Mouse (Mus musculus): ENCODE results near the gene Rpl28. TPM values are rescaled to one million over a fixed set of nuclear protein-coding genes. Genes with fewer than 3 reads are reported as not detected.
"Not testable (repeated sequence)": the region's sequence is repeated elsewhere in the genome, so short reads cannot be mapped to it uniquely, and the experiment has no call there.

Gene Rpl28
- polyA plus RNA-seq, 1 experiment from 2014 or later, result 162 TPM

DNA sequence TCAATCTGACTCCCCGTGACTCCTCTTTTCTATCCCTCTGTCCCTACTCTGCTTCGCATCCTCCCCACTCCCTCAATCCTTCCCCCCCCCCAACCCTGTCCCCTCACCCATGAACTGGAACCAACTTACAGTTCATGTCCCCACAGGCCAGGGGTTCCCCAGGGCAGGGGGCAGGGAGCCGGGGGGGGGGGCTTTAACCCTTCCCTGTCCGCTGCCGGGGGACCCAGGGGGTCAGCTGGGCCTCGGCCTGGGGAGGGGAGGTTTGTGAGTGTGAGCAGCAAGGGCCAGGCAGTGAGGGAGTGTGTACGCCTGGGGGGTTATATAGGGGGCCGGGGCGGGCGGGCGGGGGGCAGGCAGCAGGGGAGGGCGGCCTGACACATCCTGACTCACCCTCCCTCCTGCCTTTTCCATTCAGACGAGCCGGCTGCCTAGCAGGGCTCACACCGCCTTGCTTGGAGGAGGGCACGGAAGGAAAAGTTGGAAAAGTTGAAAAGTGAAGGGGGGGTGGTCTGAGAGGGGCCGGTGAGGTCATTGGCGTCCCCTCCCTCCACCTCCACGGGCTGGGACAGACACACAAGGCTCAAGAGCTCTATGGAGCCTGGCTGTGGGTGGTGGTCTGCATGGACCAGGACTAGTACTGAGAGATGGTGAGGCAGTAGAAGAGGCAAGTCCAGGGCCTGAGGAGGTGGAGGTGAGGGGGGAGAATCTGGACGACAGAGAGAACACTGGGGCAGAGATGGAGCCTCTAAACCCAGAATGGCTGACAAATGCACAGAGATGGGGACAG, 14.6 kb upstream of the Rpl28 start:
- Histone ChIP-seq H3K36me3 (ENCODE audit: control insufficient read depth, insufficient read depth) (no peaks in the 10 kb centered on the region), H3K4me1 (ENCODE audit: control insufficient read depth, low read depth, low read length) (peaks cover 4% of the 10 kb centered on the region), H3K9me3 (replicated peaks; ENCODE audit: control insufficient read depth, low read length) (no peaks in the 10 kb centered on the region), H3K4me2 (ENCODE audit: low read depth, low read length) (no peak overlapping the region), H3K4me3 (ENCODE audit: low read depth, low read length) (no peak overlapping the region), H3K9ac (ENCODE audit: low read depth, low read length) (no peak overlapping the region), H3K27me3 (ENCODE audit: control insufficient read depth, insufficient read depth, low read depth, low read length) (peaks cover 75% of the 10 kb centered on the region), H3K27ac (ENCODE audit: low read length) (no peak overlapping the region)
- no peak for ATAC-seq (ENCODE audit: low read depth)
- 11% methylated on average over 20 of the region's 20 CpGs for WGBS (ENCODE audit: insufficient replicate concordance)

DNA sequence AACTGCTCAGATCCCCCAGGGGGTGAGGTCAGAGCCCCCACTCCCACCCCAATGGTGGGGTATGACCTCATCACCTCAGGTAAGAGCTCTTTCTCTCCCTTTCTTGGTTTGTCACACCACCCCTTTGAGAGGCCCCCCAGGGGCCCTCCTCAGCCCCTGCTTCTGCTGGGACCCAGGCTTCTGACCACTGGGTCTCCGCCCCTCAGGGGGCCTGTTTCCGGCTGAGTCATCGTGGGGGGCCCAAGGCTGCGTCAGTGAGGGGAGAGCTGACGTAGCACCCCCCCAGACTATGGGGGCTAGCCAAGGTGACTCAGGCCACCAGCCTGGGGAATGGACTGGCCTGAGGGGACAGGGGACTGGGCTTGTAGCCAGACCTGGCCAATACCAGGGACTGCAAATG, 12.8 kb upstream of the Rpl28 start:
- H3K27ac ChIP-seq (ENCODE audit: low read length), result no peak overlapping the region
- H3K9ac ChIP-seq (ENCODE audit: low read depth, low read length), result no peak overlapping the region
- peaks cover 64% of the 10 kb centered on the region for H3K27me3 ChIP-seq (ENCODE audit: control insufficient read depth, insufficient read depth, low read depth, low read length)
- peaks cover 14% of the 10 kb centered on the region for H3K4me1 ChIP-seq (ENCODE audit: control insufficient read depth, low read depth, low read length)
- ATAC-seq (ENCODE audit: low read depth), result no peak
- H3K9me3 ChIP-seq (replicated peaks; ENCODE audit: control insufficient read depth, low read length), result no peaks in the 10 kb centered on the region
- no peaks in the 10 kb centered on the region; the same call in 1 of the 2 replicates for H3K36me3 ChIP-seq (ENCODE audit: control insufficient read depth, insufficient read depth)
- H3K4me3 ChIP-seq (ENCODE audit: low read depth, low read length), result no peak overlapping the region
- 7% methylated on average over 5 of the region's 5 CpGs for WGBS (ENCODE audit: insufficient replicate concordance)
- no peak overlapping the region for H3K4me2 ChIP-seq (ENCODE audit: low read depth, low read length)

DNA sequence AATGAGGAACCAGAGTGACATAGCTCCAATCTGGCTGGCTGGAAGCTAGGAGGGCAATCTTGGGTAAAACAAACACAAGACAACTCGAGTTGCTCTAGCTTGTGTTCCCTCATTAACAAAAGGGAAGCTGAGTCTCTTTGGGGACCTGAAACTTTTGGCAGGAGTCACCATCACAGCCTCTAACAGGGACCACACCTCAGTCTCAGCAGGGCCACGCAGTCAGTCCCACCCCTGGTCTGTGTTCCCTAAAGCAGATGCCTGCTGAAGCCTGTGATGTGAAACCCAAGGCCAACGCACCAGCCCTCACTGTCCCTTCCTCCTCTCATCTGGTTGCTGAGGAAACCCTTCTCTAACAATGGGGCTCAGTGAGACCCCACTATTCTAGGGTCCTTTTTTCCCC, 10.5 kb upstream of the Rpl28 start:
- Histone ChIP-seq H3K4me1 (ENCODE audit: control insufficient read depth, low read depth, low read length) (peaks cover 14% of the 10 kb centered on the region), H3K36me3 (ENCODE audit: control insufficient read depth, insufficient read depth) (no peaks in the 10 kb centered on the region; the same call in 1 of the 2 replicates), H3K4me3 (ENCODE audit: low read depth, low read length) (no peak overlapping the region), H3K9me3 (replicated peaks; ENCODE audit: control insufficient read depth, low read length) (no peaks in the 10 kb centered on the region), H3K27ac (ENCODE audit: low read length) (no peak overlapping the region), H3K4me2 (ENCODE audit: low read depth, low read length) (no peak overlapping the region), H3K9ac (ENCODE audit: low read depth, low read length) (no peak overlapping the region), H3K27me3 (ENCODE audit: control insufficient read depth, insufficient read depth, low read depth, low read length) (peaks cover 42% of the 10 kb centered on the region)
- ATAC-seq (ENCODE audit: low read depth), result no peak
- WGBS (ENCODE audit: insufficient replicate concordance), result 35% methylated on average over 3 of the region's 3 CpGs

DNA sequence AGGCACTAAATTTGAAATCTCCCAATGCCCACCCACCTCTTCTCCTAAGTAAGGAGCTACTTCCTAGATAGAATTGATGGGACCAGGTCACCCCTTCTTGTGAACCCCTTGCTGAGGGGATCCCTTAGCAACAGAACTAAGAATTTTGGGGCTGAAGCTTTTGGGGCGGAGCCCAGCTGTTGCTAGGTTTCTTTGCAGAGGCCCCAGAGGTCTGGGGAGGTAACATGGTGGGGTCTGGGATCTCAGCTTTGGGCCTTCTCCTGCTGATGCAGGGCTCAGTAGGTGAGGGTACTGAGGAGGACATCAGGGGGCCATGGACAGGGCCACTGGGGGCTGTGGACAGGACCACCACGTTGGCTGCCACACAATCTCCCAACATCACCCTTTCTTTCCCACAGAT, 9.9 kb upstream of the Rpl28 start, which contains the start of the genes Il11 and Tmem190:
Gene Il11, minus strand, starts transcription at position 101 of the 400 bp plus-strand sequence.
Gene Tmem190, plus strand, starts transcription at position 179 of the 400 bp plus-strand sequence.
- H3K9me3 ChIP-seq (replicated peaks; ENCODE audit: control insufficient read depth, low read length), result no peaks in the 10 kb centered on the region
- ATAC-seq (ENCODE audit: low read depth), result no peak
- peaks cover 36% of the 10 kb centered on the region for H3K27me3 ChIP-seq (ENCODE audit: control insufficient read depth, insufficient read depth, low read depth, low read length)
- no peak within 1 kb of the TSS for H3K27ac ChIP-seq (ENCODE audit: low read length)
- H3K4me2 ChIP-seq (ENCODE audit: low read depth, low read length), result no peak within 1 kb of the TSS
- peaks cover 18% of the 10 kb centered on the region for H3K4me1 ChIP-seq (ENCODE audit: control insufficient read depth, low read depth, low read length)
- no peak within 1 kb of the TSS for H3K4me3 ChIP-seq (ENCODE audit: low read depth, low read length)
- WGBS (ENCODE audit: insufficient replicate concordance), result 80% methylated on average over 2 of the region's 2 CpGs
- H3K36me3 ChIP-seq (ENCODE audit: control insufficient read depth, insufficient read depth), result no peaks in the 10 kb centered on the region; the same call in 1 of the 2 replicates
- peak within 1 kb of the TSS; percentile 18; the same call in 1 of the 2 replicates for H3K9ac ChIP-seq (ENCODE audit: low read depth, low read length)

DNA sequence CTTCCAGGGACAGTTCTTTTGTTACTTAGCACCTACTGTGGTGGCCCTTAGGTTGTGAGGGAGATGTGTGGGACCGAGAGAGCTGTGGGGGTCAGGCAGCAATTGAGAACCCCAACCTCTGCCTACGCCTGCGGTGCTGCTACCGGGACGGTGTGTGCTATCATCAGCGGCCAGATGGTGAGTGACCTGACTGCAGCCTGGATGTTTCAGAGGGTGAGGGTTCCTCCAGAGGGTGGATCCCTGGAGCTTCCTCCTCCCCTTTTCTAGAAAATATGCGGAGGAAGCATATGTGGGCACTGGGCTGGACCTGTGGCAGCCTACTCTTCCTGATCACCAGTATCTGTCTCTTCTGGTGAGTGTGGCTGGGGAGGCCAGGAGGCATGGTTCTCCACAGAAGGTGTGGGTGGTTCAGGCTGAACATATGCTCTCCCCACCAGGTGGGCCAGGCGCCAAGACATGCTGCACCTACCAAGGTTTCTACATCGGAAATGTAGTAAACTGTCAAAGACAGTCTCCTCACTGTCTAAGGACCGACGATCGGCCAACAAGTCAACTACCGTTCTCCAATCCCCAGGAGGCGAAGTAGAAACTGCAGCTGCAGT, 8.9 kb upstream of the Rpl28 start:
- no peaks in the 10 kb centered on the region for H3K9me3 ChIP-seq (replicated peaks; ENCODE audit: control insufficient read depth, low read length)
- ATAC-seq (ENCODE audit: low read depth), result peak; percentile 47
- H3K4me1 ChIP-seq (ENCODE audit: control insufficient read depth, low read depth, low read length), result peaks cover 24% of the 10 kb centered on the region
- H3K27me3 ChIP-seq (ENCODE audit: control insufficient read depth, insufficient read depth, low read depth, low read length), result peaks cover 26% of the 10 kb centered on the region
- peak overlapping the region; percentile 18; the same call in 1 of the 2 replicates for H3K9ac ChIP-seq (ENCODE audit: low read depth, low read length)
- WGBS (ENCODE audit: insufficient replicate concordance), result 47% methylated on average over 14 of the region's 14 CpGs
- no peak overlapping the region for H3K4me2 ChIP-seq (ENCODE audit: low read depth, low read length)
- no peak overlapping the region for H3K4me3 ChIP-seq (ENCODE audit: low read depth, low read length)
- H3K27ac ChIP-seq (ENCODE audit: low read length), result no peak overlapping the region
- no peaks in the 10 kb centered on the region; the same call in 1 of the 2 replicates for H3K36me3 ChIP-seq (ENCODE audit: control insufficient read depth, insufficient read depth)

DNA sequence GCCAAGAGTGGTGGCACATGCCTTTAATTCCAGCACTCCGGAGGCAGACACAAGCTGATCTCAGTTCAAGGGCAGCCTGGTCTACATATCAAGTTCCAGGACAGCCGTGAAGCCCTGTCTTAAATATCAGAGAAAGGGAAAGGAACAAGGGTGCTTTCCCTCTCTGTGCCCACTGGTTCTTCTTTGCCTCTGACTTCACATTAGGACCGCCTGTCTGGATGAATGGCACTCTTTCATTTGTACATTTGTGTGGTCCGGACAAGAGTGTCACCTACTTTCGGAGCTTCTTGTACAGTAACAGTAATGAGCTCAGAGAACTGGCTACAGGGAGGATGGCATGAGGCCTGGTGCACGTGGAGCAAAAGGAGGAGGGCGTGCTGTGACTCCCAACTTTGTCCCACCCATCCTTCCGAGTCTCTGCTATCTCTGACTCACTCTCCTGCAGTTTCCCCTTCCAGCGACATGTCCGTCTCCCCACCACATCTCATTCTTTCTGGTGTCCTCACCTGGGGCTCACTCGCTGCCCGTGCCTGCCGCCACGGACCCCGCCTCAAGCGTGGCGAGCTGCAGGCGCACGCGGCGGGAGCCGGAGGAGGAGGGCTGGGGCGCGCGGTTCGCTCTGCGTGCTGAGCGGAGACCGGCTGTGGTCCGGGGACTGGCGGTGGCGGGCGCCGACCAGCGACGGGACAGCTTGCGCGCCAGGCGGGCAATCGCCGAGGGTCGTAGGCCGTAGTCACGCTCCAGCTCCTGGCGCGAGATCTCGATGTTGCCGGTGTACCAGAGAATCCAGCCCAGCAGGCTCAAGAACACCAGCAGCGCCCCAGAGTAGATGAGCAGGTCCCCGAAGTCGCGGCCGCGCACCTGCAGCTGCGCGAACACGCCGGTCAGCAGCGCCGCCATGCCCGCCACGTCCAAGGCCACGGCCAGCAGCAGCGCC, 3.9 kb upstream of the Rpl28 start:
- H3K4me3 ChIP-seq (ENCODE audit: low read depth, low read length), result peak overlapping the region; percentile 78
- no peaks in the 10 kb centered on the region; the same call in 1 of the 2 replicates for H3K36me3 ChIP-seq (ENCODE audit: control insufficient read depth, insufficient read depth)
- H3K4me1 ChIP-seq (ENCODE audit: control insufficient read depth, low read depth, low read length), result peaks cover 34% of the 10 kb centered on the region
- H3K9ac ChIP-seq (ENCODE audit: low read depth, low read length), result peak overlapping the region; percentile 81
- no peaks in the 10 kb centered on the region for H3K9me3 ChIP-seq (replicated peaks; ENCODE audit: control insufficient read depth, low read length)
- WGBS (ENCODE audit: insufficient replicate concordance), result 1% methylated on average over 64 of the region's 64 CpGs
- peak; percentile 28 for ATAC-seq (ENCODE audit: low read depth)
- no peaks in the 10 kb centered on the region for H3K27me3 ChIP-seq (ENCODE audit: control insufficient read depth, insufficient read depth, low read depth, low read length)
- H3K4me2 ChIP-seq (ENCODE audit: low read depth, low read length), result peak overlapping the region; percentile 99
- peak overlapping the region; percentile 79 for H3K27ac ChIP-seq (ENCODE audit: low read length)

DNA sequence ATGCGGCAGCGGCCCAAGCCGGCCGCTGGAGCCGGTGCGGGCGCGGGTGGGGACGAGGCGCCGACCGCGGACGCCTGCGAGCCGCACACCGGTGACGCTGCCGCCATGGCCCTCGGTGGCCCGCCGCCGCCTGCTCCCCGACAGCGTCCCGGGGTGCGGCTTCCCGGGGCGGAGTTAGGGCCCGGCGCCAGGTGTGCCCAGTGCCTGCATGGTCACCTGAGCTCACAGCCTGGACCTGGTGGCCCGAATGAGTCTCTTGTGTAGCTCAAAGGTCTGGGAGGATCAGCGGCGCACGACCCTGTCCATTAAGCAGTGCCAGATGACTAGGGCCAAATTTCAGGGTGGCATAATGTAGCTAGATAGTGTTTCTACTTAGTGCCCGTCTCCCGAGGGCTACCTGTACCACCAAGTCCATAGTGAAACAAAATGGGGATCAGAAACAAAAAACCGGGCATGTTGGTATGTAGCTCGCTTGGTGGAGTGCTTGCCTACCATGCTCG, 3.2 kb upstream of the Rpl28 start, which contains the start of gene Tmem238:
Gene Tmem238, minus strand, starts transcription at position 221 of the 500 bp plus-strand sequence.
- Histone ChIP-seq H3K4me1 (ENCODE audit: control insufficient read depth, low read depth, low read length) (peaks cover 35% of the 10 kb centered on the region), H3K27me3 (ENCODE audit: control insufficient read depth, insufficient read depth, low read depth, low read length) (no peaks in the 10 kb centered on the region), H3K9ac (ENCODE audit: low read depth, low read length) (peak within 1 kb of the TSS; percentile 81), H3K4me3 (ENCODE audit: low read depth, low read length) (peak within 1 kb of the TSS; percentile 78), H3K36me3 (ENCODE audit: control insufficient read depth, insufficient read depth) (peaks cover 2% of the 10 kb centered on the region), H3K4me2 (ENCODE audit: low read depth, low read length) (peak within 1 kb of the TSS; percentile 99), H3K27ac (ENCODE audit: low read length) (peak within 1 kb of the TSS; percentile 79), H3K9me3 (replicated peaks; ENCODE audit: control insufficient read depth, low read length) (no peaks in the 10 kb centered on the region)
- WGBS (ENCODE audit: insufficient replicate concordance), result 6% methylated on average over 40 of the region's 40 CpGs
- peak; percentile 42 for ATAC-seq (ENCODE audit: low read depth)

DNA sequence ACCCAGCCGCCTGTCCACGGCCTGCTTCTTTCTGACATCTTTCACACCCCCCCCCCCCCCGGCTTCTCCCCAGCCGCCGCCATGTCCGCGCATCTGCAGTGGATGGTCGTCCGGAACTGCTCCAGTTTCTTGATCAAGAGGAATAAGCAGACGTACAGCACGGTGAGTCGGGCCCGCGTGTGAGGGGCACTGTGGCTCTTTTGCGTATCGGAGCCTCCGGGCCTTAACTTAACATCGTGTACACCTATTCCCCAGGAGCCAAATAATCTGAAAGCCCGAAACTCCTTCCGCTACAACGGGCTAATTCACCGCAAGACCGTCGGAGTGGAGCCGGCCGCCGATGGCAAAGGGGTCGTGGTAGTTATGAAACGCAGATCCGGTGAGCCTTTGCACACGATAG, 574 bp downstream of the Rpl28 start:
- H3K9me3 ChIP-seq (replicated peaks; ENCODE audit: control insufficient read depth, low read length); H3K27me3 ChIP-seq (ENCODE audit: control insufficient read depth, insufficient read depth, low read depth, low read length): not testable (repeated sequence)
- ATAC-seq (ENCODE audit: low read depth), result peak; percentile 1
- Histone ChIP-seq H3K4me2 (ENCODE audit: low read depth, low read length) (peak overlapping the region; percentile 84), H3K27ac (ENCODE audit: low read length) (peak overlapping the region; percentile 89), H3K4me3 (ENCODE audit: low read depth, low read length) (peak overlapping the region; percentile 81), H3K4me1 (ENCODE audit: control insufficient read depth, low read depth, low read length) (peaks cover 33% of the 10 kb centered on the region), H3K9ac (ENCODE audit: low read depth, low read length) (peak overlapping the region; percentile 81), H3K36me3 (ENCODE audit: control insufficient read depth, insufficient read depth) (peaks cover 29% of the 10 kb centered on the region)
- WGBS (ENCODE audit: insufficient replicate concordance), result 0% methylated on average over 31 of the region's 31 CpGs
